Mouse (Mus musculus) limb, embryonic 13.5 days (tissue): ENCODE measurements around the gene Cap2. TPM values are rescaled to one million over a fixed set of nuclear protein-coding genes. Genes with fewer than 3 reads are reported as not detected.

Experiments used
- ATAC-seq: fragments of 200-750 bp; cut with Nextera tagmentation; 2 replicates; pipeline ENCODE4 v1.8.0; 2017; ENCODE audit warnings: low read depth, moderate number of reproducible peaks, moderate TSS enrichment; ENCODE audit not compliant: low FRiP score
- H3K27ac ChIP-seq: fragments of 300-500 bp; sonication (generic); 2 replicates; pipeline ENCODE4 v1.5.1; 2015; ENCODE audit warnings: inconsistent platforms, mild to moderate bottlenecking, moderate library complexity
- H3K27me3 ChIP-seq: fragments of 300-500 bp; sonication (generic); 2 replicates; pipeline ENCODE4 v1.6.1; 2015; ENCODE audit warnings: mild to moderate bottlenecking, inconsistent platforms
- H3K36me3 ChIP-seq: fragments of 300-500 bp; sonication (generic); 2 replicates; pipeline ENCODE4 v1.6.1; 2015; ENCODE audit warnings: inconsistent platforms, mild to moderate bottlenecking, moderate library complexity
- H3K4me1 ChIP-seq: fragments of 300-500 bp; sonication (generic); 2 replicates; pipeline ENCODE4 v1.6.1; 2015; ENCODE audit warnings: inconsistent platforms
- H3K4me2 ChIP-seq: fragments of 300-500 bp; sonication (generic); replicated peaks from 2 replicates; pipeline ENCODE4 v1.6.1; 2015; ENCODE audit warnings: inconsistent platforms, mild to moderate bottlenecking, moderate library complexity
- H3K4me3 ChIP-seq: fragments of 300-500 bp; sonication (generic); 2 replicates; pipeline ENCODE4 v1.5.1; 2015; ENCODE audit warnings: moderate library complexity, mild to moderate bottlenecking, inconsistent platforms
- H3K9ac ChIP-seq: fragments of 300-500 bp; sonication (generic); 2 replicates; pipeline ENCODE4 v1.6.1; 2015; ENCODE audit warnings: mild to moderate bottlenecking, inconsistent platforms
- H3K9me3 ChIP-seq: fragments of 300-500 bp; sonication (generic); 2 replicates; pipeline ENCODE4 v1.6.1; 2016; ENCODE audit warnings: inconsistent platforms
- WGBS: fragments of 180-500 bp; shearing (Covaris S2); methylation state at CpG from one replicate; pipeline ENCODE4 v1.1.7; 2015; 5-methylcytosine and 5-hydroxymethylcytosine counted together
- polyA plus RNA-seq: library from polyadenylated mRNA; unstranded; fragments of >200 nt; fragmentation: Nextera tagmentation; extraction: Ambion mirVana; gene quantifications from 2 replicates; pipeline ENCODE4 v1.2.1, GENCODE M21; 2015

Gene Cap2
- polyA plus RNA-seq, 1 experiment from 2014 or later = 21.0 TPM

DNA sequence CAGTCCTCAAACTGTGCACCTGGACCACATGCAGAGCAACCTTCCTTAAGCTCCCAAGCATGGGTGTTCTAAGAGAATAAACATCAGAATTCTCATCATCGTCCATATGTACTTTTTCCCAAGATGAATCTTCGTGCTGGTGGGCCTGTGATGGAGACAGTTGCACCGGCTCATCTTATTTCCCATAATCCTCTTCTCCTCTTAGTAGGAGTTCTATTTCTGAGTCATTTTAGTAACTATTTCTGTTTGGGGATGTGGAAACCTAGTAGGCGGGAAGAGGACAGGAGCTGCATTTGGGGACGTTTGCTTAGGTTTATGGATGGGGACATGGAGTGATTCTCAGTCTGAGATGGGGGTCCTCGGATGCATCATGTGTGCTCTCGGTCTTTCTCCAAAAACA, 8.8 kb downstream of the Cap2 start:
- Histone ChIP-seq H3K27ac (no peak overlapping the region), H3K4me2 (no peak overlapping the region), H3K4me3 (no peak overlapping the region), H3K27me3 (no peaks in the 10 kb centered on the region), H3K36me3 (no peaks in the 10 kb centered on the region), H3K9ac (no peak overlapping the region), H3K4me1 (no peaks in the 10 kb centered on the region), H3K9me3 (0 out of 2 replicates have a peak, but pooled peaks cover 3% of the 10 kb centered on the region)
- ATAC-seq = no peak
- 91% methylated on average over 7 of the region's 7 CpGs for WGBS

DNA sequence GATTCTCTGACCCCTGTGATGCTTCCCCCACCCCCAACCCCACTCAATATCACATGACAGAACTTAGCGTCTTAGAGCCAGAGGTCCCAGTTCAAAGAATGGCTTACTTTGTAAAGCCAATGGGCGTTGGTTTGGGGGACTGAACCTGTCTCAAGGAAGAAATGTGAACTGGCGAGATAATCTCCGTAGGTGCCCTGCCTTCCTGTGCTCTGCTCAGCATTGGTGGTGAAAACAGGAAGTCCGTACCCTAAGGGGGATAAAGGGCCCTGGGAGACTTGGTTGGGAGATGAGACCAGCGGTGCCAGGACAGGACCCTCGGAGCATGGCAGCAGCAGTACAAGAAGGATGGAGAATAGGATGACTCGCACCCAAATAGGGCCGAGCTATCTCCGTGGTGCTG, 12.8 kb downstream of the Cap2 start:
- no peak for ATAC-seq
- peaks cover 9% of the 10 kb centered on the region for H3K4me1 ChIP-seq
- no peak overlapping the region for H3K4me3 ChIP-seq
- 0 out of 2 replicates have a peak, but pooled peaks cover 3% of the 10 kb centered on the region for H3K9me3 ChIP-seq
- no peaks in the 10 kb centered on the region for H3K27me3 ChIP-seq
- no peaks in the 10 kb centered on the region for H3K36me3 ChIP-seq
- H3K4me2 ChIP-seq = no peak overlapping the region
- 91% methylated on average over 10 of the region's 10 CpGs for WGBS
- no peak overlapping the region for H3K27ac ChIP-seq
- no peak overlapping the region for H3K9ac ChIP-seq

DNA sequence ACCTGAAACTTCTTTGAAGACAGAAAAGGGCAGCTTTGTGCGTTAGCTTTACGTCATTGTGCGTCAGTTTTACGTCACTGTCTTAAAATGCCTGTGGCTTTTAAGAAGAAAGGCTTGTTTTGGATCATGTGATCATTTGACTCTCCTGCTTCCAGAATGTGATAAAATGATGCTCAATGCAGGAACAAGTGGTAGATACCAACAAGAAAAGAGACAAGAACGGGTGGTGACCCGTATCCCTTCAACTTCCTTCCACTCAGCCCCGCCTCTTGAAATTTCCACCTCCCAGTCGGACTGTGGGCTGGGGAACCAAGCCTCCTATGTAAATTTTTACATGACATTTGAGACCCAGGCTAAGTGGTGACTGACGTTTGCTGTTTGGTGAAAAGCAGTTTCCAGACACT, 13.5 kb downstream of the Cap2 start:
- Histone ChIP-seq H3K4me1 (peaks cover 9% of the 10 kb centered on the region), H3K27me3 (no peaks in the 10 kb centered on the region), H3K9me3 (0 out of 2 replicates have a peak, but pooled peaks cover 3% of the 10 kb centered on the region), H3K4me2 (no peak overlapping the region), H3K4me3 (no peak overlapping the region), H3K36me3 (no peaks in the 10 kb centered on the region), H3K27ac (no peak overlapping the region), H3K9ac (no peak overlapping the region)
- no peak for ATAC-seq
- WGBS = 71% methylated on average over 9 of the region's 9 CpGs

DNA sequence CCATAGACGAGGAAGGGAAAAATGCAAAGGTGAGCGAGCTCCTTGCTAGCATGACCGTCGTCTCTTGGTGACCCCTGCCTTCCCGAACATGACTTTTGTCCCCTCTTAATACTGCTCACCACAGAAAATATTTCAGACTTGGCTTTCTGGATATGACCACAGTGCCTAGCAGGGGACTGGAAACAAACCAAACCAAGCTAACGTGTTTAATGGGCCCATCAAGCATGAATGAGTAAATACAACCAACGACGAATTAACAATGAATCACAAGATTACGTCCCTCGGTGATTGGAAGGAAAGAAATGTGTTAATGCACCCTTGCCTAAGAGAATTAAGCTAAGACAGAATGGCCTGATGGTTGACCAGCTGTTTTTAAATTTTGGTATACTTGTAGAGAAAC, 13.9 kb downstream of the Cap2 start:
- Histone ChIP-seq H3K4me3 (no peak overlapping the region), H3K27me3 (no peaks in the 10 kb centered on the region), H3K4me1 (peaks cover 9% of the 10 kb centered on the region), H3K4me2 (no peak overlapping the region), H3K9me3 (0 out of 2 replicates have a peak, but pooled peaks cover 3% of the 10 kb centered on the region), H3K9ac (no peak overlapping the region), H3K27ac (no peak overlapping the region), H3K36me3 (no peaks in the 10 kb centered on the region)
- 82% methylated on average over 10 of the region's 10 CpGs for WGBS
- no peak for ATAC-seq

DNA sequence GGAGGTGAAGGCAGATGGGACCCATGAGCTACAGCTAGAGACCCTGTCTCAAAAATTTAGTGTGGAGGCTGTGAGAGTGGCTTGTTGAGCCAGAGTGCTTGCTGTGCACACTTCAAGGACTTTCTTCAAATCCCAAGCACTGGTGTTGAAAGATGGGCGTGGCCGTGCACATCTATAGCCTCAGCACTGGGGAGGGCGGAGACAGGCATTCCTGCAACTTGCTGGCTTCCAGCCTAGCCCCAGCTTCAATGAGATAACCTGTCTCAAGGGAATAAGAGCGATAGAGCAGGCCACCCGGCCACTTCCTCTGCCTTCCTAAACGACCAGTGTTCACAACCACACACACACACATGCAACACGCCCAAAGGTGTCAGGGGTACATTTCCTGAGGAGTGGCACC, 14.5 kb downstream of the Cap2 start:
- no peak for ATAC-seq
- H3K27ac ChIP-seq = no peak overlapping the region
- no peak overlapping the region for H3K9ac ChIP-seq
- peaks cover 9% of the 10 kb centered on the region for H3K4me1 ChIP-seq
- 0 out of 2 replicates have a peak, but pooled peaks cover 3% of the 10 kb centered on the region for H3K9me3 ChIP-seq
- H3K36me3 ChIP-seq = no peaks in the 10 kb centered on the region
- H3K4me2 ChIP-seq = no peak overlapping the region
- WGBS = 77% methylated on average over 7 of the region's 7 CpGs
- H3K4me3 ChIP-seq = no peak overlapping the region
- H3K27me3 ChIP-seq = no peaks in the 10 kb centered on the region

DNA sequence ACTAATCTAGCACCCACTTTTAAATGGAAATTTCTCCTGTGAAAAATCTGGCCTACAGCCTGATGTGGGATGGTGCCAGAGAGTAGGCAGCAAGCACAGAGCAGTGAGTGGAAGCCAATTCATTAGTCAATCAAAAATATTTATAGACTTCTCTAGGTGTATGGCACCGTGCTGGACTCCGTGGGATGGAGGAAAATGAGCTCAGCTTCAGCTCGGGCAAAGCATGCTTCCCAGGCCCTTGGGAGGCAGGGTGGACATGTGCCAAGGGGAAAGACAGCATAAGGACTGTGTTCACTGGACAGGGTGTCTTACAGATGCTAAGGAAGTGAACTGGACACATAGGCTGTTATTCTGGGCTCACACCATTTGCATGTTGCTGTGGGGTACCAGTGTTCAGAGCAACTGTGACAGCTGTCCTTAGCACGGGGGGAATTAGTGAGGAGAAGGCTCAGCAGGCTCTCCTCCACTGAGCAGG, 15.6 kb downstream of the Cap2 start:
- Histone ChIP-seq H3K27ac (no peak overlapping the region), H3K27me3 (no peaks in the 10 kb centered on the region), H3K9ac (no peak overlapping the region), H3K4me1 (peaks cover 9% of the 10 kb centered on the region), H3K36me3 (no peaks in the 10 kb centered on the region), H3K4me3 (no peak overlapping the region), H3K9me3 (no peaks in the 10 kb centered on the region), H3K4me2 (no peak overlapping the region)
- ATAC-seq = no peak
- 46% methylated on average over 4 of the region's 4 CpGs for WGBS

DNA sequence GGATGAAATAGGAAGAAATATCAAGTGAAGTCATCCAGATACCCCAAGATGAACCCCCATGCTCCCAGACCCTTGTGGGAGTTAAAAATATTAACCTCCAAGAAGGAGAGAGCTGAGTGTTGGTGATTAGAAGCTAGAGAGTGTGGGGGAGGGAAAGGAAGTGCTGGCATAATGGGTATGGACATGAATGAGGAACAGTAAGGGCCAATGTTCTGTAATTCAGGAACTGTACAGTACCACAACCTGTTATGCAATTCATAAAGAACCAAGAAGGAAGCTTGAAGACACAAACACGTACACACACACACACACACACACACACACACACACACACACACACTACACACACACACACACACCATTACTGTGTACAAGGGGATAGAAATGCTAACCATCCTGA, 19.8 kb downstream of the Cap2 start:
- Histone ChIP-seq H3K27ac (no peak overlapping the region), H3K27me3 (no peaks in the 10 kb centered on the region), H3K4me3 (no peak overlapping the region), H3K4me2 (no peak overlapping the region), H3K4me1 (peaks cover 5% of the 10 kb centered on the region), H3K36me3 (no peaks in the 10 kb centered on the region), H3K9me3 (no peaks in the 10 kb centered on the region), H3K9ac (no peak overlapping the region)
- WGBS = no CpG with 5 or more reads among the region's 1 CpGs
- no peak for ATAC-seq

DNA sequence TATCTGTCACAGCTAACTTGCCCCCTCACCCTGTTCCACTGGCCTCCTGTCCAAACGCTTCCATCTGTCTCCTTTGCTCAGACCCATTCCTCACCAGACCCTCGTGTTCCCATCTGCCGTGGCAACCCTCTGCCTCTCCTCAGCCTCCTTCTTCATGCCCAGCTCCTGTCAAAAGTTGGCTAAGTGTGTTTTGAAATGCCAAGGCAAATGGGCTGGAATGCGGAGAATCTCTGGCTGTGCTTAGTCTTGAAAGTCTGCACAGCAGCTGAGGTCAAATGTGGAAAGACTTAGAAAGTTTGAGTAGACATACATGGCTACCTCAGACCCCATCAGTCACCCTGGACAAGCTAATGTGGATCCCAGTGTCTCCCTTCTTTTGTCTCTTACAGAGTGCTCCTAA, 21.1 kb downstream of the Cap2 start:
- H3K4me1 ChIP-seq = no peaks in the 10 kb centered on the region
- H3K4me3 ChIP-seq = no peak overlapping the region
- no peaks in the 10 kb centered on the region for H3K27me3 ChIP-seq
- 0 out of 2 replicates have a peak, but pooled peaks have one; percentile 32 for ATAC-seq
- H3K4me2 ChIP-seq = no peak overlapping the region
- no peaks in the 10 kb centered on the region for H3K36me3 ChIP-seq
- H3K27ac ChIP-seq = no peak overlapping the region
- H3K9me3 ChIP-seq = no peaks in the 10 kb centered on the region
- H3K9ac ChIP-seq = no peak overlapping the region
- WGBS = 41% methylated on average over 4 of the region's 4 CpGs

DNA sequence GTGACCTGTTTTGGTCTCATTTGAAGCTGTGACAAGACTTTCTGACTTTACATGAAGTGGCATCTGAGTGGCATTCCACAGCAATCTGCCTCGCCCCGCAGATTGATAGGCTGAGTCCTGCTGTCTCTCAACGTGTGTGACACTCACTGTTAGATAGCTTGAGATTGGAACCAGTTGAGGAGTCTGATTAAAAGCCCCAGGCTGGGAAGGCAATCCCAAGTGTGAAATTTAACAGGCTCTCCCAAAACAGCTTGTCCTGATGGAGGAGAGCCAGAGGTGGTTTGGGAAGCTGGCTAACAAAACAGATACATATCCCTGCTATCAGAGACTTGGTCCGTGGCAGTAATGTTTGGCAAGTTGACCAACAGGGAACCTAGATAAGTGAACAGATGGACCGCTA, 21.6 kb downstream of the Cap2 start:
- Histone ChIP-seq H3K4me3 (no peak overlapping the region), H3K36me3 (no peaks in the 10 kb centered on the region), H3K9ac (no peak overlapping the region), H3K4me2 (no peak overlapping the region), H3K27ac (no peak overlapping the region), H3K27me3 (no peaks in the 10 kb centered on the region), H3K4me1 (no peaks in the 10 kb centered on the region), H3K9me3 (no peaks in the 10 kb centered on the region)
- ATAC-seq = no peak
- WGBS = 19% methylated on average over 5 of the region's 5 CpGs

DNA sequence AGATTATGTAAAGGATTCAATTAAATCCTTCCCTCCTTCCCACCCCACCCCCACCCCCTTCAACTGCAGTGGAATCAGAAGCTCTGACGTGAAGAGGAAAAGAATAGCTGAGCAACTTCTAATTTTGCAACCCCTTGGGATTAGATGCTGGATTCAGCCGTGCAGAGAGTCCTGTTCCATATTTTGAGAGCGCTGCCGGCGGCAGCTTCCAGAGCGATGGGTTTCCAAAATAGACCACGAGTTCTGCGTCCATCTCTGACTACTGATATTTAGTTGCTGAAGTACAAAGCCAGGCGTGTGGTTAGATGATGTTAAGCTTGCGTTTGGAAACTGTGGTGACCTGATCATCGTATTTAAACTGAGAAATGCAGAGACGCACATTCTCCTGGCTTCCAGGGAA, 22.1 kb downstream of the Cap2 start:
- no peaks in the 10 kb centered on the region for H3K9me3 ChIP-seq
- H3K9ac ChIP-seq = no peak overlapping the region
- 70% methylated on average over 12 of the region's 12 CpGs for WGBS
- no peaks in the 10 kb centered on the region for H3K27me3 ChIP-seq
- no peak overlapping the region for H3K27ac ChIP-seq
- H3K36me3 ChIP-seq = no peaks in the 10 kb centered on the region
- H3K4me3 ChIP-seq = no peak overlapping the region
- no peaks in the 10 kb centered on the region for H3K4me1 ChIP-seq
- H3K4me2 ChIP-seq = no peak overlapping the region
- no peak for ATAC-seq

DNA sequence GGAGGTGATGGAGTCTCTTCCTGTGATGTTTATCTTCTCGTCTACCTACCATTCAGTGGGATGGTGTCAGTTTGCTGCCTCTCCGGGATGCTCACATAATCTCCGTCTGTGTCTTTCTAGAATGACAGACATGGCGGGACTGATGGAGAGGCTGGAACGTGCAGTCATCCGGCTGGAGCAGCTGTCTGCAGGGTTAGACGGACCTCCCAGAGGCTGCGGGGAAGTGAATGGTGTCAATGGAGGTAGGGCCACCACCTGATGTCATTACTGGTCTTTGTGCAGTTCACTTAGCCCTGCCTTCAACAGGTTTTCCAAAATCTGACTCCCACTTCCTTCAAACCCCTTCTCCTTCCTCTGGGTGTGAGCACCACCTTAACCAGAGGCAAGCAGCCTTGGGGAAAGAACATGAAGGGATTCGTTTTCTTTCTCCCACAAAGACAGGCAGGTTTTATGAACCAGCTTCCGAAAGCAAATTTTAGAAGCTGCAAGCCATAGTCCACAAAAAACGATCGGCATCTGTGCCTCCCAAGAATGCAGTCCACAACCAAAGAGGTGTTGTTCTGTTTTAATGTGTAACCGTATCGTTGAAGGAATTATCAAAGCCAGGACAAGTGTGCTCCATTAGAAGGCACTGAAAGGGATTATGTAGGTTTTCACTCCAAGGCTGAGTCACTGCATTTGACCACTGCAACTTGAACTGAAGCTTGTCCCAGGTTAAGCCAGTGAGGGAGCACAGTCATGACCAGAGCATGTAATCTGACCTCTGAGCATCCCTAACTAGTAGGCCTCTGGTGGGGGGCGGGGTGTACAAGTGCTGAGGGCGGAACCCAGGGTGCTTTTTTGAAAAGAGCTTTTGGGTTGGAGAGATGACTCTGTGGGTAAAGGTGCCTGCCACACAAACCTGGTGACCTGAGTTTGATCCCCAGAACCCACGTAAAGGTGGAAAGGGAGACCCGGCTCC, 23.9 kb downstream of the Cap2 start:
- Histone ChIP-seq H3K9ac (no peak overlapping the region), H3K27me3 (no peaks in the 10 kb centered on the region), H3K4me3 (no peak overlapping the region), H3K9me3 (no peaks in the 10 kb centered on the region), H3K27ac (no peak overlapping the region), H3K36me3 (no peaks in the 10 kb centered on the region), H3K4me1 (no peaks in the 10 kb centered on the region), H3K4me2 (no peak overlapping the region)
- WGBS = 76% methylated on average over 18 of the region's 18 CpGs
- no peak for ATAC-seq

DNA sequence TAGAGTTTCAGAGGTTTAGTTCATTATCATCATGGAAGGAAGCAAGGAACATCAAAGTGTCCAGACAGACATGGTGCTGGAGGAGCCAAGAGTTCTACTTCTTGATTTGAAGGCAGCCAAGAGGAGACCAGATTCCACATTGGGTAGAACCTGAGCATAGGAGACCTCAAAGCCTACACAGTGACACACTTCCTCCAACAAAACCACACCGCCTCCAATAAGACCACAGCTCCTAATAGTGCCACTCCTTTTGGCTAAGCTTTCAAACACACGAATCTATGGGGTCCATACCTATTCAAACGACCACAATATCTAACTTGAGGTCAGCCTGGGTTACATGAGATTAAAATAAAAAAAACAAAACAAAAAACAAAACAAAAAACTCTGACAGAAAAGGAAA, 25.0 kb downstream of the Cap2 start:
- no peak overlapping the region for H3K9ac ChIP-seq
- no peak overlapping the region for H3K4me2 ChIP-seq
- WGBS = 88% methylated on average over 3 of the region's 3 CpGs
- H3K27me3 ChIP-seq = no peaks in the 10 kb centered on the region
- H3K4me1 ChIP-seq = no peaks in the 10 kb centered on the region
- H3K27ac ChIP-seq = no peak overlapping the region
- H3K36me3 ChIP-seq = no peaks in the 10 kb centered on the region
- H3K4me3 ChIP-seq = no peak overlapping the region
- no peak for ATAC-seq
- no peaks in the 10 kb centered on the region for H3K9me3 ChIP-seq
